Mouse (Mus musculus) right cerebral cortex, postnatal 4 days (tissue): ENCODE measurements around the gene B4galt2.

Source experiments
- DNase-seq: peaks from one replicate; pipeline ENCODE4 v3.0.0-alpha.2; 2022

B4galt2 gene

GRCm38 (mm10) chr4:117882701-117883691 lies at the start of gene B4galt2:
Gene B4galt2, minus strand, starts transcription at chr4:117883487.
- peak; percentile 76 for DNase-seq

GRCm38 (mm10) chr4:117929391-117929881 lies 46.1 kb upstream of the B4galt2 start, which contains the start of gene Artn:
Gene Artn, minus strand, starts transcription at chr4:117929763.
- DNase-seq, result peak; percentile 18

DNA sequence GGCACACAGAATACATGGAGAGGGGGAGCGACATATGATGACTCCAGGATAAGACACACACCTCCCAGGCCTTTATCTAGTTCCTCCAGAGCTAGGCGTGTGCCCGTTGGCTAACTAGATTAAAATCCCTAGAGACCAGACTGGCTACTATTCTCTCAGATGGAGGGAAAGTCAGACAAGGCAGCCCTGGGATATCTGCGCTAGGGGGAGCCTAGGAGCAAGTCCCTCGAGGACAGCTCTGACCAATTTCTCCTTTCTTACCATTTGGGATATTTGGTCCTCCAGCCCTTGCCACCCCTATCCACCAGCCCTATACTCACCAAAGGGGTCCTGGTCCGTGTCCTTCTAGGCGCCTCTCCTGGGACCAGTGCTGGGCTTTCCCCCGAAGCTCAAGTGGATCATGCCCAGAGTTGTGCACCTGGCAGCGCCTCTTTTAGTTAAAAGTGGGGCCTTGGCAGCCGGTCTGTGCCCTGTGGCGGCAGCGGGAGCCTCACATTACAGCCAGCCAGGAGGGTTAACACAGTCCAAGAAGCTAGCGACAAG lies 45.5 kb upstream of the B4galt2 start:
- DNase-seq, result peak; percentile 55

DNA sequence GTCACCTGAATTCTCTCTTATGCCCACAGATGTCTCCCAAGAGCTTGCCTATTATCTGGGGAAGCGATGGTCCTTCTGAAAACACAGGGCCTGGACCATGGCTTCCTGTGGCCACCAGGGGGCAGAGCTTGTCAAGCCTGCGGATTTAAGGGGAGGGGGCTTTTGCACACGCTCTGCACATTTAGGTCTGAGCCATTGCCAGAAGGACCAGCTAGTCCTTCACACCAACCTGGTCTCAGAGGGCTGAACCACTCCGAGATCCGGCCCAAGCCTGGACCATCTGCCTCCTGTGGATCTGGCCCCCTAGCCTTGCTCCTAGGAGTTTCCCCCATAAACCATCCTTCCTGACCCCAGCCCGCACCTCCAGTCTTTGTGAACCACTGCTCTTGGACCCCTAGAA lies 44.9 kb upstream of the B4galt2 start:
- peak; percentile 78 for DNase-seq

- DNase-seq, result peak; percentile 67
These were observed 43.5 kb upstream of the B4galt2 start for GRCm38 (mm10) chr4:117926545-117927482.

DNA sequence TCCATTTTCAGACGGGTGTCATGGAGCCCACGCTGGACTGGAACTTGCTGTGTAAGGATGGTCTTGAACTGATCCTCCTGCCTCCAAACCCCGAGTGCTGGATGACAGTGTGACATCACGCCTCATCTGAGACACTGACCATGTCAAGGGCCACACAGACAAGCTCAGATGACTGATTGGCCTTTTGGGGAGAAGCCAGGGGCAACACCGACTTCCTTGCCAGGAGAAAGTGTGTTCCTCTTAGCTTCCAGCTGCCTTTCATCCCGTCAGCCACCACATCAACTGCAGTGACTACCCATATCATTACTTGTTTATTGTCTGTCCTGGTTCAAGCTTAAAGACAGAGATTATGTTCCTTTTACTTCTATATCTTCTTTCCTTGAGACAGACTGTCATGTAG lies 41.6 kb upstream of the B4galt2 start:
- DNase-seq, result no peak

GRCm38 (mm10) chr4:117923450-117923849 lies 40.2 kb upstream of the B4galt2 start:
- DNase-seq, result no peak

DNA sequence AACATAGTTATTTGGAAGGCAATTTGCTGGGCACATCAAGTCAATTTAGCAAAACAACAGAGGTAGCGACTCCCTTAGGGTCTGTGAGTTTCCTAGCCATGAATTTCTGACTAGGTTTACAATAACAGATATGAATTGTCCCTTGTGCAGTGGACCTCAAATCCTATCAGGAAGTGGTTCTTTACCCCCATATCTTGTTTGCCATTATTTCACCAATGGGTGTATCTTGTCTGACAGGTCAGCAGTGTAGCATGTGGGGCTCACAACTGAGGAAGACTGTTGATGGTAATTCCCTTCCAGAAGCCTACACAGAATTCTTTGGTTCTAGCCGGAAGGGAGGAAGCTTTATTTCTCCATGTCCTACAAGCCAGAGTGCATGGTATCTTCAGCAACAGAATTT lies 38.1 kb upstream of the B4galt2 start:
- no peak for DNase-seq

- DNase-seq, result no peak
These were observed 35.5 kb upstream of the B4galt2 start for GRCm38 (mm10) chr4:117918762-117919161.

- no peak for DNase-seq
These were observed 35.0 kb upstream of the B4galt2 start for GRCm38 (mm10) chr4:117918261-117918660.

- DNase-seq, result no peak
These were observed 34.6 kb upstream of the B4galt2 start for GRCm38 (mm10) chr4:117917847-117918246.

DNA sequence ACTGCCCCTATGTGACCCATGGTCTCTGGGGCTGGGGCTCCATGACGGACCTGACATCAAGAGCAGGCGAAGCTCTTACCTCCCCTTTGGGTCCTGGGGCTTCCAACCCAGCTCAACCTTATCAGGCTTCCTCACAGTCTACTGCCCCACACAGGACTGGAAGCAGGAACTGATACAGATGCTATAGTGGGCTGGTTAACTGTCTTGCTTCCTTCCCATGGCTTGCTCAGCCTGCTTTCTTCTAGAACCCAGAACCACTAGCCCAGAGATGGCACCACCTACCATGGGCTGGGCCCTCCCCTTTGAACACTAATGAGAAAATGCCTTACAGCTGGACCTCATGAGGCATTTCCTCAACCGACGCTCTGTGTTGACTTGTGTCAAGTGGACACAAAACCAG lies 34.1 kb upstream of the B4galt2 start:
- no peak for DNase-seq

- DNase-seq, result no peak
These were observed 33.1 kb upstream of the B4galt2 start for GRCm38 (mm10) chr4:117916386-117916785.

GRCm38 (mm10) chr4:117915489-117916105 lies 32.3 kb upstream of the B4galt2 start:
- no peak for DNase-seq

DNA sequence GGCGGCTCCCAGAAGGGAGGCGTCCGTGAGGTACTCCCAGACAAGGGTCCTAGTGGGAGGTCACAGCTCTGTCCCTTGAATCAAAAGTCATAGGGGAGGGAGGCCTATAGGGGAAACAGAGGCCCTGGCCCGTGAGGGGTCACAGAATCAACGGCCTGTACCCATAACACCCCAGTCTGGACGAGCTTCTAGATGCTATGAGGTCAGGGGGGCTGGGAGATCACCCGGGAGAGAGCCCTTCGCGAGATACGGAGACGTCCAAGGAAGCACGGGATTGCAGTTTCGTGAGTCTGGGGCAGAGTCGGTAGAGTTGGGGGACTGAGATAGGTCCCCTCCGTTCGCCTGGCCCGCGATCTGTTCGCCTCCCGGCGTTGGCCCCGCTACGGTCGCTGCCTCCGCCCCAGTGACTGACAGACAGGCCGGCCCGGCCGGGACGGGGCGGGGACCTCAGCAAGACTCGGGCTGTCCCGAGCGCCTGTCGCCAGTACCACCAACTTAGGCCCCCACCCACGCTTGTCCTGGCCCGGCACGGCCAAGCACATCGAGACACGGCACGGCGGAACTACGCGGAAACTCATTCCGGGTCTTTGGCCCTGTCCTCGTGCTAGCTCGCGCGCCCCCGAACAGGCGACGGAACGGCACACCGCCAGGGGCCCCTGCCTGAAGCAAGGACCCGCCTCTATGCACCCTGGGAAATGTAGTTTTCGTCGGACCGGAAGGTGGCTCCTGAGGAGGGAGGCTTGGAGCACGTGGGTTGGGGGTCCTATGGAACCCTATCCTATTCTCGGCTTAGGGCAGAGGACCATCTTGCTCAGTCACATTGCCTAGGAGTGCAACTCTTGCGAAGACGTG lies 31.5 kb upstream of the B4galt2 start, which contains the start of gene Ipo13:
Gene Ipo13 (minus strand): TSS at position 409 of the 852 bp plus-strand sequence.
- peak; percentile 88 for DNase-seq

GRCm38 (mm10) chr4:117914031-117914430 lies 30.7 kb upstream of the B4galt2 start:
- DNase-seq, result no peak

DNA sequence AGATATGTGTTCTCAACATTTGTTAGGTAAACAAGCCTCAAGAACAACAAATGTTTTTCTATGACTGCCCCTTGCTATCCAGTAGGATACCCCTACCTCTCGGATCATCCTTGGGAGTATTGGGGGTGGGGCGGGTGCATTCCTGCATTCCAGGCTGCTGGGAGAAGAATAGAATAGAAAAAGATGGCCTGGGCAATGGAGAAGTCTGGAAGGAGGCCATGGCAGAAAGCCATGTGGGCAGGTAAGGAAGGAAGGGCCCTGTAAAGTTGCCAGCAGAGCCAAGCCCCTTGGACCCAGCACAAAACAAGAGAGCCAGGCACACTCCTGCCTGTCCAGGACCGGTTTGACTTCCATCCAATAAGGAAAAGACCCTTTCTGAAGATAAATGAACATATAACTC lies 30.1 kb upstream of the B4galt2 start:
- no peak for DNase-seq

DNA sequence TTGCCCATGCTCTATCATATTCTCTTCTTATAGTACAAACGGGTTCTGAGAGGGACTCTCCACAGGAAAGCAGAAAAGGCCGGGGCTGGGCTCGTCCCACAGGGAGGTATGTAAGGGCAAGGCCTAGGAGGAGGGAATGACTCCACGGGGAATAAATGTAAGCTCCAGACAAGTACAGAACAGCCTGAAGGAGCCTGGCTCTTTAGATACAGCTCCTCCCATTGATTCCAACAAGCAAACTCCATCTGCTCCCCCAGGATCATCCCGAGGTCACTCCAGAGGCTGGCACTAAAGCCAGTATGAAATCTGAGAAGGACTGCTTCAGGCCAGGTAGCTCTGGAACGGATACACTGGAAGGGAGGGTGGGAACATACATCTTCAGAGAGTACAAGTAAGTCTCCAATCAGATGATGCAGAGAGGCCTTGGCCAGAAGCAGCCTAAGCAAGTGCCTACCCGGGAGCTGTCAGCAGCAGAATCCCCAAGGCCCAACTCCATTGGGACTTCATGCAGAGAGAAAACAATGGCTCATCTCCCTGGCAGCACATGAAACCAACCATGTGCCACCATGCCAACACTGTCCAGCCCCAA lies 29.5 kb upstream of the B4galt2 start:
- no peak for DNase-seq

DNA sequence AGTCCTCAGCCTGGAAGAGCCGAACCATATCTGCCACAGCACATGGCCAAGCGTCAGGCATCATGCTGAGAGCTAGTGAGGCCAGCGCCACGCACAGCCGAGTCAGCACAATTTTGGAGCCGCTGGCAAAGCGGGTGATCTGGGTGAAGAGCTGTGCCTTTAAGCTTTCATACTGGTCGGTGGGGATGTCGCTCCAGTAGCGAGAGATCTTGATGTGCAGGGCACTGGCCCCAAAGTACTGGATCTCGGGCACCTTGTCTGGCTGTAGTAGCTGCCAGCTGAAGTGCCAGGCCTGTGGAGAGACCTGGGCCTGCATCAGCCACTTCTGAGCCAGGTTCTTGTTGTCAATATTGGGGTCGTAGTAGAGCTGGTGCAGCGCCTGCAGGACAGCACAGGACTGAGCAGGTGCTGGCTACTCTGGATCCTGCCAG lies 28.9 kb upstream of the B4galt2 start:
- DNase-seq, result no peak

GRCm38 (mm10) chr4:117908834-117909453 lies 25.7 kb upstream of the B4galt2 start:
- DNase-seq, result no peak
